ENCODE assay signal across 17 mouse cellular contexts in genomic region chr15:80630711-80631110, GRCm38 (mm10). TPM values are rescaled to one million over a fixed set of nuclear protein-coding genes. Genes with fewer than 3 reads are reported as not detected.
DNase-seq lines count a peak whose midpoint lies in the region; ATAC-seq and TF ChIP-seq lines count a peak whose summit lies in the region.
"Had no signal": no experiment of that assay in that cellular context is flagged by ENCODE, and none has a peak within 500 bp of the region (broad histone marks: within the 10 kb centered on the region; RNA-seq: fewer than 3 reads in every experiment).

No protein-coding gene starts in this region.

- no peak for DNase-seq in kidney, postnatal 0 days (ENCODE audit: low spot score)
- no peak for DNase-seq in kidney, postnatal 36 days
- DNase-seq in midbrain, embryonic 14.5 days: no peak
- no peak for DNase-seq in midbrain, embryonic 11.5 days (ENCODE audit: low spot score, missing footprints)
- DNase-seq in thymus, postnatal 14 days: peak; percentile 83
- DNase-seq in ovary, postnatal 14 days (ENCODE audit: low spot score): no peak
- no peak for DNase-seq in urinary bladder, postnatal 25 days (ENCODE audit: low spot score)
- DNase-seq: cerebellum, adult 8-10 months; layer of hippocampus, adult 9-11 months; left cerebral cortex, postnatal 4 days; right cerebral cortex, postnatal 14 days had no signal

- no peak for ATAC-seq in kidney, postnatal 0 days (replicated peaks; ENCODE audit: low FRiP score, low read depth)
- ATAC-seq in midbrain, embryonic 14.5 days (ENCODE audit: low FRiP score, low TSS enrichment): no peak
- ATAC-seq in midbrain, embryonic 11.5 days (ENCODE audit: low FRiP score): no peak
- no peak for ATAC-seq in midbrain, embryonic 15.5 days (replicated peaks)
- ATAC-seq: forebrain, embryonic 15.5 days had no signal

- peak overlapping the region; percentile 15; the same call in 1 of the 2 replicates for H3K4me2 ChIP-seq in kidney, postnatal 0 days (ENCODE audit: low read length)
- H3K4me2 ChIP-seq in midbrain, embryonic 14.5 days (ENCODE audit: low read length): no peak overlapping the region
- H3K4me2 ChIP-seq in midbrain, embryonic 11.5 days: no peak overlapping the region
- 0 out of 2 replicates have a peak overlapping the region, but pooled peaks have one; percentile 2 for H3K4me2 ChIP-seq in midbrain, embryonic 15.5 days
- H3K4me2 ChIP-seq: forebrain, embryonic 15.5 days; liver, embryonic 15.5 days; neural tube, embryonic 15.5 days had no signal

- H3K4me3 ChIP-seq in kidney, postnatal 0 days (replicated peaks; ENCODE audit: low read depth, low read length): no peak overlapping the region
- no peak overlapping the region for H3K4me3 ChIP-seq in midbrain, embryonic 14.5 days (replicated peaks; ENCODE audit: low read depth, low read length)
- no peak overlapping the region for H3K4me3 ChIP-seq in midbrain, embryonic 11.5 days (ENCODE audit: low read depth, low read length)
- H3K4me3 ChIP-seq in midbrain, embryonic 15.5 days: no peak overlapping the region
- H3K4me3 ChIP-seq: forebrain, embryonic 15.5 days; heart, embryonic 10.5 days; liver, embryonic 15.5 days; neural tube, embryonic 15.5 days had no signal

- no peaks in the 10 kb centered on the region for H3K4me1 ChIP-seq in kidney, postnatal 0 days (replicated peaks; ENCODE audit: insufficient read depth, low read length)
- H3K4me1 ChIP-seq in midbrain, embryonic 14.5 days (ENCODE audit: control insufficient read depth, insufficient read depth, low read length): no peaks in the 10 kb centered on the region
- H3K4me1 ChIP-seq in midbrain, embryonic 11.5 days (ENCODE audit: control insufficient read depth, insufficient read depth, low read length): 0 out of 2 replicates have a peak, but pooled peaks cover 4% of the 10 kb centered on the region
- peaks cover 7% of the 10 kb centered on the region for H3K4me1 ChIP-seq in midbrain, embryonic 15.5 days
- H3K4me1 ChIP-seq: forebrain, embryonic 15.5 days; neural tube, embryonic 15.5 days had no signal

- H3K36me3 ChIP-seq in kidney, postnatal 0 days (ENCODE audit: insufficient read depth, low read length): no peaks in the 10 kb centered on the region
- H3K36me3 ChIP-seq in midbrain, embryonic 14.5 days (ENCODE audit: control insufficient read depth, insufficient read depth, low read length): no peaks in the 10 kb centered on the region
- no peaks in the 10 kb centered on the region for H3K36me3 ChIP-seq in midbrain, embryonic 11.5 days (ENCODE audit: control insufficient read depth, insufficient read depth, low read length)
- no peaks in the 10 kb centered on the region for H3K36me3 ChIP-seq in midbrain, embryonic 15.5 days (replicated peaks)
- H3K36me3 ChIP-seq: forebrain, embryonic 15.5 days; heart, embryonic 10.5 days; liver, embryonic 15.5 days; neural tube, embryonic 15.5 days had no signal

- WGBS in kidney, postnatal 0 days: 33% methylated on average over 14 of the region's 14 CpGs
- 34% methylated on average over 14 of the region's 14 CpGs for WGBS in midbrain, embryonic 14.5 days
- WGBS in midbrain, embryonic 11.5 days: 53% methylated on average over 14 of the region's 14 CpGs
- WGBS in midbrain, embryonic 15.5 days: 40% methylated on average over 14 of the region's 14 CpGs

- H3K27ac ChIP-seq in kidney, postnatal 0 days: no peak overlapping the region
- H3K27ac ChIP-seq in midbrain, embryonic 14.5 days (replicated peaks; ENCODE audit: low read depth, low read length): no peak overlapping the region
- H3K27ac ChIP-seq in midbrain, embryonic 11.5 days (ENCODE audit: low read depth, low read length): no peak overlapping the region
- H3K27ac ChIP-seq in midbrain, embryonic 15.5 days: no peak overlapping the region
- H3K27ac ChIP-seq: forebrain, embryonic 15.5 days; heart, embryonic 10.5 days; liver, embryonic 15.5 days; neural tube, embryonic 15.5 days had no signal

- no peak for TF ChIP-seq CTCF in kidney, postnatal 0 days (IDR thresholded peaks at IDR 0.05; ENCODE audit: low read depth)

- H3K27me3 ChIP-seq in kidney, postnatal 0 days (ENCODE audit: insufficient read depth, low read length): no peaks in the 10 kb centered on the region
- H3K27me3 ChIP-seq in midbrain, embryonic 14.5 days (ENCODE audit: control insufficient read depth, insufficient read depth, low read length): no peaks in the 10 kb centered on the region
- H3K27me3 ChIP-seq in midbrain, embryonic 11.5 days (ENCODE audit: control insufficient read depth, insufficient read depth, low read length): no peaks in the 10 kb centered on the region
- no peaks in the 10 kb centered on the region for H3K27me3 ChIP-seq in midbrain, embryonic 15.5 days (replicated peaks)
- H3K27me3 ChIP-seq: CH12.LX; forebrain, embryonic 15.5 days; neural tube, embryonic 15.5 days had no signal

- H3K9me3 ChIP-seq in kidney, postnatal 0 days (replicated peaks; ENCODE audit: low read length): no peaks in the 10 kb centered on the region
- no peaks in the 10 kb centered on the region for H3K9me3 ChIP-seq in midbrain, embryonic 14.5 days (ENCODE audit: control insufficient read depth, low read length)
- H3K9me3 ChIP-seq in midbrain, embryonic 11.5 days (ENCODE audit: control insufficient read depth, low read length): no peaks in the 10 kb centered on the region
- H3K9me3 ChIP-seq in midbrain, embryonic 15.5 days: no peaks in the 10 kb centered on the region
- H3K9me3 ChIP-seq: forebrain, embryonic 15.5 days; heart, embryonic 10.5 days; liver, embryonic 15.5 days; neural tube, embryonic 15.5 days had no signal

- no peak overlapping the region for H3K9ac ChIP-seq in kidney, postnatal 0 days (ENCODE audit: low read depth, low read length)
- peak overlapping the region; percentile 20; the same call in 1 of the 2 replicates for H3K9ac ChIP-seq in midbrain, embryonic 14.5 days (replicated peaks; ENCODE audit: low read length)
- no peak overlapping the region for H3K9ac ChIP-seq in midbrain, embryonic 11.5 days (ENCODE audit: low read length)
- H3K9ac ChIP-seq in midbrain, embryonic 15.5 days: no peak overlapping the region
- H3K9ac ChIP-seq: forebrain, embryonic 15.5 days; liver, embryonic 15.5 days; neural tube, embryonic 15.5 days had no signal

RNA-seq across cellular contexts. Expression of gene Fam83f, which starts 40.9 kb away (rescaled TPM):
- 5.6 and 6.1 TPM in 2 replicates for polyA plus RNA-seq in kidney, postnatal 0 days (2015; fragmentation: Nextera tagmentation; extraction: Ambion mirVana)
- polyA plus RNA-seq in midbrain, embryonic 14.5 days (2014; fragmentation: Nextera tagmentation; extraction: Ambion mirVana): 0.26 and 0.30 TPM in 2 replicates
- 0.12 and 0.16 TPM in 2 replicates for polyA plus RNA-seq in midbrain, embryonic 11.5 days (2014; fragmentation: Nextera tagmentation; extraction: Ambion mirVana)
- polyA plus RNA-seq in midbrain, embryonic 15.5 days (2015; fragmentation: Nextera tagmentation; extraction: Ambion mirVana): 0.36 and 0.52 TPM in 2 replicates

RNA-seq across cellular contexts. Expression of gene Grap2, which starts 58.3 kb away (rescaled TPM):
- 0.09 and 0.18 TPM in 2 replicates for polyA plus RNA-seq in kidney, postnatal 0 days (2015; fragmentation: Nextera tagmentation; extraction: Ambion mirVana)
- polyA plus RNA-seq in midbrain, embryonic 14.5 days (2014; fragmentation: Nextera tagmentation; extraction: Ambion mirVana): 0.66 and 0.90 TPM in 2 replicates
- 4.9 and 5.0 TPM in 2 replicates for polyA plus RNA-seq in midbrain, embryonic 11.5 days (2014; fragmentation: Nextera tagmentation; extraction: Ambion mirVana)
- polyA plus RNA-seq in midbrain, embryonic 15.5 days (2015; fragmentation: Nextera tagmentation; extraction: Ambion mirVana): 0.41 and 0.46 TPM in 2 replicates

Comparison
In these comparisons a context has a peak if more than half of its experiments do, and no peak if none do; other contexts are left out.
1. H3K4me2 ChIP-seq: peak in kidney, postnatal 0 days (single experiment) and midbrain, embryonic 15.5 days (single experiment); none in midbrain, embryonic 14.5 days (single experiment) and midbrain, embryonic 11.5 days (single experiment).